Mouse (Mus musculus): Measurements from ENCODE around the gene Amd1. TPM values are rescaled to one million over a fixed set of nuclear protein-coding genes. Genes with fewer than 3 reads are reported as not detected.

Amd1 gene
- total RNA-seq, 1 experiment = 126 TPM

GRCm38 (mm10) chr10:40258401-40258966 is 43.5 kb downstream of the Amd1 start:
- Histone ChIP-seq H3K9ac (ENCODE audit: insufficient read depth, low read depth, low read length, poor library complexity, severe bottlenecking) (no peak overlapping the region), H3K4me3 (ENCODE audit: insufficient read depth in 1 of 2, low read depth in 1 of 2, low read length in 2 of 2, poor library complexity in 1 of 2, severe bottlenecking in 1 of 2) (no peak overlapping the region), H3K9me3 (ENCODE audit: control insufficient read depth, insufficient read depth, low read depth, low read length) (no peaks in the 10 kb centered on the region), H3K4me1 (ENCODE audit: control insufficient read depth in 2 of 2, insufficient read depth in 2 of 2, low read length in 2 of 2, poor library complexity in 1 of 2) (peaks cover 0 to 7% of the 10 kb centered on the region in 2 experiments; a peak in 2 of 4 replicates), H3K36me3 (ENCODE audit: control insufficient read depth, insufficient read depth, low read length, poor library complexity, severe bottlenecking) (peaks cover 4% of the 10 kb centered on the region; the same call in 1 of the 2 replicates), H3K27ac (ENCODE audit: insufficient read depth, low read depth, low read length, poor library complexity, severe bottlenecking) (no peak overlapping the region; the same call in 1 of the 2 replicates)
- DNase-seq (ENCODE audit: low read depth, low spot score) = peak; percentile 93
- in situ Hi-C loops (cut with MboI; ENCODE audit: low sequenced_read_pairs in 2 of 2, unreplicated experiment in 2 of 2) = no loop called here
- no peak for TF ChIP-seq CHD2 (IDR thresholded peaks at IDR 0.05; ENCODE audit: low read depth, low read length)
- peak; percentile 87 for TF ChIP-seq HCFC1 (IDR thresholded peaks at IDR 0.05; ENCODE audit: borderline replicate concordance, insufficient read depth, low read length)

DNA sequence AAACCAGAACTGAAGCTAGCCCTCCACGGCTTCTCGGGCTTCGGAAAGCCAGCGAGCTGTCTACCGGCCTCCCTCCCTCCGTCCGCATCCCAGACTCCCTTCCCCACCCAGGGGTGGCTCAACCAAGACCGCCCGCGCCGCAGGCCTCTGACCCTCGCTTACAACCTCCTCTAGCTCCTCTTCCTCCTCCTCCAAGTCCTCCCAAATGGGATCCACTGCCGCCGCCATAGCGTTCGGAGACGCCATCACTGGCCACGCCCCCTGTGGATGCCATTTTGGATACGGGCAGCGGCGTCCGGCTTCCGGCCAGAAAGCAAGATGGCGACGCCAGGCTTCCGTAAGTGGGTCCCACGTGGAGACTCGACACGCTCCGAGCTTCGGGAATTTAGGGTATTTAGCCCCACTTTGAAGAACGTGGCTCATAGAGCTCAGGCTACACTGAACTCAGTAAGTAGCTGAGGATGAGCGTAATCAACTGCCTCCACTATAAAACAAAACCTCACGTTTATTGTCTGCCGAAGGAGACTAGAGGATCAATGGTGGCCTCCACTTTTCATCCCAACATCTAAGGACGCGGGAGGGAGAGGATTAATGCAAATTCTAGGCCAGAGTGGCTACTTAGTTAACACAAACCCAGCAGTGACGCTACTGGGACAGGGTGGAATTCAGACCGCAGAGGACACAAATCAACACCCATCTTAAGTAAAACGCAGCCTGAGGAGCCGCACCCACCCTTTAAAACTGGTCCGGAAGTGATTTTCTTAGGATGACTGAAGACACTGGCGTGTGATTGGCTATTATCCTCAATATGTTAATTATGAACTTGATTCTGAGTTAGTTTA is 44.4 kb downstream of the Amd1 start, which contains the start of gene Gtf3c6:
Gene Gtf3c6 (minus strand): TSS at position 695 of the 842 bp plus-strand sequence.
- H3K27ac ChIP-seq (ENCODE audit: insufficient read depth, low read depth, low read length, poor library complexity, severe bottlenecking) = peak within 1 kb of the TSS; percentile 98
- peak within 1 kb of the TSS; percentile 98 for H3K9ac ChIP-seq (ENCODE audit: insufficient read depth, low read depth, low read length, poor library complexity, severe bottlenecking)
- H3K9me3 ChIP-seq (ENCODE audit: control insufficient read depth, insufficient read depth, low read depth, low read length) = no peaks in the 10 kb centered on the region
- peaks cover 5% of the 10 kb centered on the region; the same call in 1 of the 2 replicates for H3K36me3 ChIP-seq (ENCODE audit: control insufficient read depth, insufficient read depth, low read length, poor library complexity, severe bottlenecking)
- TF ChIP-seq ZC3H11A (IDR thresholded peaks at IDR 0.05; ENCODE audit: borderline replicate concordance, low read depth, low read length) (no peak), ZNF384 (IDR thresholded peaks at IDR 0.05; ENCODE audit: low read depth, low read length) (no peak), HCFC1 (IDR thresholded peaks at IDR 0.05; ENCODE audit: borderline replicate concordance, insufficient read depth, low read length) (peak; percentile 85), CHD2 (IDR thresholded peaks at IDR 0.05; ENCODE audit: low read depth, low read length) (no peak), MAFK (IDR thresholded peaks at IDR 0.05; ENCODE audit: insufficient read depth, low read depth, low read length) (no peak)
- peak; percentile 86 for DNase-seq (ENCODE audit: low read depth, low spot score)
- in situ Hi-C loops (cut with MboI; ENCODE audit: low sequenced_read_pairs in 2 of 2, unreplicated experiment in 2 of 2) = no loop called here
- H3K4me1 ChIP-seq (ENCODE audit: control insufficient read depth in 2 of 2, insufficient read depth in 2 of 2, low read length in 2 of 2, poor library complexity in 1 of 2) = peaks cover 0 to 7% of the 10 kb centered on the region in 2 experiments; a peak in 2 of 4 replicates
- peak within 1 kb of the TSS; percentile 85 to 95 for H3K4me3 ChIP-seq (ENCODE audit: insufficient read depth in 1 of 2, low read depth in 1 of 2, low read length in 2 of 2, poor library complexity in 1 of 2, severe bottlenecking in 1 of 2)

- Histone ChIP-seq H3K4me3 (ENCODE audit: insufficient read depth in 1 of 2, low read depth in 1 of 2, low read length in 2 of 2, poor library complexity in 1 of 2, severe bottlenecking in 1 of 2) (peak overlapping the region; percentile 85 to 95), H3K27ac (ENCODE audit: insufficient read depth, low read depth, low read length, poor library complexity, severe bottlenecking) (no peak overlapping the region; the same call in 1 of the 2 replicates), H3K9me3 (ENCODE audit: control insufficient read depth, insufficient read depth, low read depth, low read length) (no peaks in the 10 kb centered on the region), H3K9ac (ENCODE audit: insufficient read depth, low read depth, low read length, poor library complexity, severe bottlenecking) (peak overlapping the region; percentile 98; the same call in 1 of the 2 replicates), H3K36me3 (ENCODE audit: control insufficient read depth, insufficient read depth, low read length, poor library complexity, severe bottlenecking) (peaks cover 7% of the 10 kb centered on the region), H3K4me1 (ENCODE audit: control insufficient read depth in 2 of 2, insufficient read depth in 2 of 2, low read length in 2 of 2, poor library complexity in 1 of 2) (peaks cover 0 to 7% of the 10 kb centered on the region in 2 experiments; a peak in 2 of 4 replicates)
- no peak for TF ChIP-seq ZC3H11A (IDR thresholded peaks at IDR 0.05; ENCODE audit: borderline replicate concordance, low read depth, low read length)
- no peak for TF ChIP-seq MAFK (IDR thresholded peaks at IDR 0.05; ENCODE audit: insufficient read depth, low read depth, low read length)
- peak; percentile 56 for DNase-seq (ENCODE audit: low read depth, low spot score)
- in situ Hi-C loops (cut with MboI; ENCODE audit: low sequenced_read_pairs in 2 of 2, unreplicated experiment in 2 of 2) = no loop called here
Measured at GRCm38 (mm10) chr10:40256716-40257115, 45.3 kb downstream of the Amd1 start.

DNA sequence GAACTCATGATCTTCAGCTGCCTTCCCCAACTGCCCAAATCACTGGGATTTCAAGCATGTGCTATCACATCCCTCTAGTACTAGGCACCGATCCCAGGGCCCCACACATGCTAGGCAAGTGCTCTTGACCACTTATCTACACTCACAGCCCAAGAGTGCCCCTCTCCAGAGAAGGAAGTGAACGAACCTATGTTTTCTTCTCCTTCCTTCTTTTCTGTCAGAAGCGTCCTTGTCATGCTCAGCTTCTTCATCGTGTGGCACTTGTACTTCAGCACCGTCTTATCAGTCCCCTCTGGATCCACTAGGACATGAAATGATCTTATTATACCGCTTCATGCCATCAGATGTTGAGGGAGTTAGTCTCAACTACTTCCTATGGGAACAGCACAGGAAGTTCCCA is 51.0 kb downstream of the Amd1 start:
- TF ChIP-seq MAFK (IDR thresholded peaks at IDR 0.05; ENCODE audit: insufficient read depth, low read depth, low read length) = no peak
- no peak for TF ChIP-seq HCFC1 (IDR thresholded peaks at IDR 0.05; ENCODE audit: borderline replicate concordance, insufficient read depth, low read length)
- TF ChIP-seq CHD2 (IDR thresholded peaks at IDR 0.05; ENCODE audit: low read depth, low read length) = no peak
- no peak for TF ChIP-seq ZC3H11A (IDR thresholded peaks at IDR 0.05; ENCODE audit: borderline replicate concordance, low read depth, low read length)
- no peak for TF ChIP-seq ZNF384 (IDR thresholded peaks at IDR 0.05; ENCODE audit: low read depth, low read length)
- peaks cover 18% of the 10 kb centered on the region for H3K36me3 ChIP-seq (ENCODE audit: control insufficient read depth, insufficient read depth, low read length, poor library complexity, severe bottlenecking)
- in situ Hi-C loops (cut with MboI; ENCODE audit: low sequenced_read_pairs in 2 of 2, unreplicated experiment in 2 of 2) = no loop called here
- no peaks in the 10 kb centered on the region for H3K9me3 ChIP-seq (ENCODE audit: control insufficient read depth, insufficient read depth, low read depth, low read length)
- H3K4me1 ChIP-seq (ENCODE audit: control insufficient read depth in 2 of 2, insufficient read depth in 2 of 2, low read length in 2 of 2, poor library complexity in 1 of 2) = no peaks in the 10 kb centered on the region; a peak in 1 of 4 replicates
- no peak overlapping the region for H3K4me3 ChIP-seq (ENCODE audit: insufficient read depth in 1 of 2, low read depth in 1 of 2, low read length in 2 of 2, poor library complexity in 1 of 2, severe bottlenecking in 1 of 2)
- no peak overlapping the region for H3K9ac ChIP-seq (ENCODE audit: insufficient read depth, low read depth, low read length, poor library complexity, severe bottlenecking)
- no peak overlapping the region for H3K27ac ChIP-seq (ENCODE audit: insufficient read depth, low read depth, low read length, poor library complexity, severe bottlenecking)
- DNase-seq (ENCODE audit: low read depth, low spot score) = no peak

Measured in ES-E14 (cell line).